In genomic region chr4:97418616-97419015, GRCm38 (mm10) we compare ENCODE assay signal across 9 mouse cellular contexts.
DNase-seq lines count a peak whose midpoint lies in the region; ATAC-seq lines count a peak whose summit lies in the region.
"Had no signal": no experiment of that assay in that cellular context is flagged by ENCODE, and none has a peak within 500 bp of the region (broad histone marks: within the 10 kb centered on the region; RNA-seq: fewer than 3 reads in every experiment).

No protein-coding gene starts in this region.

- no peak overlapping the region for H3K4me3 ChIP-seq in forebrain, embryonic 11.5 days (ENCODE audit: low read depth, low read length)
- no peak overlapping the region for H3K4me3 ChIP-seq in midbrain, embryonic 16.5 days (ENCODE audit: low read depth, low read length)
- no peak overlapping the region for H3K4me3 ChIP-seq in intestine, embryonic 15.5 days (replicated peaks)
- H3K4me3 ChIP-seq: heart, embryonic 13.5 days had no signal

- intact Hi-C loops in heart, postnatal 36 days (cut with DNase I), result no loop called here

- H3K9ac ChIP-seq in forebrain, embryonic 11.5 days (ENCODE audit: low read length), result no peak overlapping the region
- no peak overlapping the region for H3K9ac ChIP-seq in midbrain, embryonic 16.5 days (ENCODE audit: low read depth, low read length)
- H3K9ac ChIP-seq in intestine, embryonic 15.5 days, result no peak overlapping the region
- H3K9ac ChIP-seq: heart, embryonic 13.5 days had no signal

- no peaks in the 10 kb centered on the region for H3K4me1 ChIP-seq in forebrain, embryonic 11.5 days (replicated peaks; ENCODE audit: control insufficient read depth, insufficient read depth, low read length)
- no peaks in the 10 kb centered on the region for H3K4me1 ChIP-seq in midbrain, embryonic 16.5 days (ENCODE audit: control insufficient read depth, insufficient read depth, low read length)
- H3K4me1 ChIP-seq in intestine, embryonic 15.5 days (replicated peaks), result no peaks in the 10 kb centered on the region
- H3K4me1 ChIP-seq: heart, embryonic 13.5 days had no signal

- WGBS in forebrain, embryonic 11.5 days, result 31% methylated on average over 5 of the region's 5 CpGs
- 21% methylated on average over 5 of the region's 5 CpGs for WGBS in midbrain, embryonic 16.5 days
- WGBS in intestine, embryonic 15.5 days, result 44% methylated on average over 5 of the region's 5 CpGs

- ATAC-seq in forebrain, embryonic 11.5 days (replicated peaks; ENCODE audit: low FRiP score), result peak; percentile 63; the same call in 1 of the 2 replicates
- ATAC-seq in midbrain, embryonic 16.5 days, result peak; percentile 39; the same call in 1 of the 2 replicates
- ATAC-seq in intestine, embryonic 15.5 days, result no peak

- H3K36me3 ChIP-seq in forebrain, embryonic 11.5 days (ENCODE audit: control insufficient read depth, insufficient read depth, low read length), result no peaks in the 10 kb centered on the region
- no peaks in the 10 kb centered on the region for H3K36me3 ChIP-seq in midbrain, embryonic 16.5 days (ENCODE audit: control insufficient read depth, insufficient read depth, low read length)
- H3K36me3 ChIP-seq in intestine, embryonic 15.5 days, result no peaks in the 10 kb centered on the region
- H3K36me3 ChIP-seq: heart, embryonic 13.5 days had no signal

- peak; percentile 16 for DNase-seq in thymus, postnatal 4 days
- DNase-seq in thymus, postnatal 10 days (ENCODE audit: low spot score in 2 of 2), result no peak
- peak; percentile 52 for DNase-seq in forebrain, embryonic 11.5 days (ENCODE audit: low spot score)
- peak; percentile 58 to 61 for DNase-seq in heart, postnatal 36 days
- DNase-seq in layer of hippocampus, adult 9-11 months, result peak; percentile 41
- peak; percentile 60 for DNase-seq in testis, postnatal 10 days (ENCODE audit: low spot score)

- H3K9me3 ChIP-seq in forebrain, embryonic 11.5 days (ENCODE audit: control insufficient read depth, low read length), result no peaks in the 10 kb centered on the region
- no peaks in the 10 kb centered on the region for H3K9me3 ChIP-seq in midbrain, embryonic 16.5 days (replicated peaks; ENCODE audit: control insufficient read depth, low read length, poor library complexity, severe bottlenecking)
- no peaks in the 10 kb centered on the region for H3K9me3 ChIP-seq in intestine, embryonic 15.5 days
- H3K9me3 ChIP-seq: heart, embryonic 13.5 days had no signal

- H3K27me3 ChIP-seq in forebrain, embryonic 11.5 days (ENCODE audit: control insufficient read depth, insufficient read depth, low read length), result no peaks in the 10 kb centered on the region
- H3K27me3 ChIP-seq in midbrain, embryonic 16.5 days (ENCODE audit: control insufficient read depth, insufficient read depth, low read depth, low read length), result no peaks in the 10 kb centered on the region
- H3K27me3 ChIP-seq in intestine, embryonic 15.5 days (replicated peaks), result no peaks in the 10 kb centered on the region
- H3K27me3 ChIP-seq: heart, embryonic 13.5 days had no signal

- H3K27ac ChIP-seq in forebrain, embryonic 11.5 days (ENCODE audit: low read depth, low read length), result no peak overlapping the region
- H3K27ac ChIP-seq in midbrain, embryonic 16.5 days (ENCODE audit: low read length), result no peak overlapping the region
- H3K27ac ChIP-seq in intestine, embryonic 15.5 days, result no peak overlapping the region
- H3K27ac ChIP-seq: heart, embryonic 13.5 days had no signal

- H3K4me2 ChIP-seq in forebrain, embryonic 11.5 days (ENCODE audit: low read depth, low read length, severe bottlenecking), result no peak overlapping the region
- H3K4me2 ChIP-seq in midbrain, embryonic 16.5 days (ENCODE audit: low read length), result no peak overlapping the region
- no peak overlapping the region for H3K4me2 ChIP-seq in intestine, embryonic 15.5 days (replicated peaks)
- H3K4me2 ChIP-seq: heart, embryonic 13.5 days had no signal

Comparison
In these comparisons a context has a peak if more than half of its experiments do, and no peak if none do; other contexts are left out.
1. DNase-seq: peak in thymus, postnatal 4 days (single experiment), forebrain, embryonic 11.5 days (single experiment), heart, postnatal 36 days (2 of 2), layer of hippocampus, adult 9-11 months (single experiment) and testis, postnatal 10 days (single experiment); none in thymus, postnatal 10 days (0 of 2).